Mouse (Mus musculus) testis, postnatal 14 days (tissue): ENCODE data around the gene Tbx4.
A peak's percentile ranks its signal among the peaks of the same experiment; 100 is the strongest.

Experiments
- DNase-seq: peaks from one replicate; pipeline ENCODE4 v3.0.0; 2021; ENCODE audit warnings: low spot score

The Tbx4 gene

DNA sequence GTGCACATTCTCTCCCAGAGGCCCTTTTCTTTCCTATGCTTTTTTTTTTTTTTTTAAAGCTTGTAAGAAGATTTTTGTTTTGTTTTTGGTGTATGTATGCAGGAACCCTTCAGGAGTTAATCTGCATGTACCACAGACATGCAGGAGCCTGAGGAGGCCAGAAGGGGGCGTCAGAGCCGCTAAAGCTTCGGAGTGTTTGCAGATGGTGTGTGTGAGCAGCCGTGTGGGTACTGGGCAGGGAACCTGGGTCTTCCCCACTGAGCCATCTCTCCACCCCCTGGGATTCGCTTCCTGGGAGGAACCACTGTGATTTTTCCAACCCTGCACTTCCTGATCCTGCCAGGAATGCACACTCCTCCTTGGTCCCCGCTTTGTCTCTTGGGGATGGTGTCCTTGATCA is 35.5 kb upstream of the Tbx4 start:
- no peak for DNase-seq

DNA sequence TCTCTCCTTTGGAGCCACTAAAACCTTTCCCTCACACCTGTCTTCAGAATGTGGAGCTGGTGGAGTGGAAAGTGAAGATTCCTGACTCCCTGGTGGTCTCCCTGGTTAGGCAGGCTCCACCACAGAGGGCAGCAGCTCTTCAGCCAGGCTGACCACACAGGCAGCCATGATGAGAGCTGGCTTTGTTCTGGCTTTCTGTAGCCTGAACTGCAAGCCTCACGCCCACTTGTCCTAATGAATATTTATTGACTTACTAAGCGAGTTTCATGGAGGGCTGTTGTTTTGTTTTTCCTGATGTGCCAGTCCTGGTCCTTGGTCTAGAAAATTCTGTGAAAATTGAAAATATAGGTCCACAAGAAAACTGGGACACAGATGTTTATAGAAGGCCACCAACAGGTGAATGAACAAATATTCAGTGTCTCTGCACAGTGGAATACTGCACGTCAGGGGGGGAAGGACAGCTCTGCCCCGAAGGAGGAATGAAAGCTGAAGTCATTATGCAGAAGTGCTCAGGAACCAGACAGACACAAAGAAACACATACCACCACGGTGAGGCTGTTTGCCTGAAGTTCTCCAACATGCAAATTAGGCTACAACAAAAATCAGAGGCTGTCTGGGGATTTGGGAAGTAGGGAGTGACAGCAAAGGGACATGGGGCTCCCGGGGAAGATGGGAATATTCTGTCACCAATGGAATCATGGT is 28.1 kb upstream of the Tbx4 start:
- DNase-seq: no peak

DNA sequence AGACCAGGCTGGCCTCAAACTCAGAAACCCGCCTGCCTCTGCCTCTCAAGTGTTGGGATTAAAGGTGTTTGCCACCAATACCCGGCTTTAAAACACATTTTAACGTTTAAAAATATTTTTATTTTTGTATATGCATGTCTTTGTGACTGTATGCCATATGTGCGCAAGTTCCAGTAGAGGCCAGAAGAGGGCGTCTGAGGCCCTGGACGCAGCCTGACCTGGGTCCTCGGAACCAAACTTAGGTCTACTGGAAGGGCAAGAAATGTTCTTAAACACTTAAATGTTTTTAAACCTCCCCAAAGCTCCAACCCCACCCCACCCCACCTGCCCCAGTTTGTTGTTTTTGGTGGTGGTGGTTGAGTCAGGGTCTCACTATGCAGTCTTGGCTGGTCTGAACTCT is 21.9 kb upstream of the Tbx4 start:
- DNase-seq: no peak

DNA sequence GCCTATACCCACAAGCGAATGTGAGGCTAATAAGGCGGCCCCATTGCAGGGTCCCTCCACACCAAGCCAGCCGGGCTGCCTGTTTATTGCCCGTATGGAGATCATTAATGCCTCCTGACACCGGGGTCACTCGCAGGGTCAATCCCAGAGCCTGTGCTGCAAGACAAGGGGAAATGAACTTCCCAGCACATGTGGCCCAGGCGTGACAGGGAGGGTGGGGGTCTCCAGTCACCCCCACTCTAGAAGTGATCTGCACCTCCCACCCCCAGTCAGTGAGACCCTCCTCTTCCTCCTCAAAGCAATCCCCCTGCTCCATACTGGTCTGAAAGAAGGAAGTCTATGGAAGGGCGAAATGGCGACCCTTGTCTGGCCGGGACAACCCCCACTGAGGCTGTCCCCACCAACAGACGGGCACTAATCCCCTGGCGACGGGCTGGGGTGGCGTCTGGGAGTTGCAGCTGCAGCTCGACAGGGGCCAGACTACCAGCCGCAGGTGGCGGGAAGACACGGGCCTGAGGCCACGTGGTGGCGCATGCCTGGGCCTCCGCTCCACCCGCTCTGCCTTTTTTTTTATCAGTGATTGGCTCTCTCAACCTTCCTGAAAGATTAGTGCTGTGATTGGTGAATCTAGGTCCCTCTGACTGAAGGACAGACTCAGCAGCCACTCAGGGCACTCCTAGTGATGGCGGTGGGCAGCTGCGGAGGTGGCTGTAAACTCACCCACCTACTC is 10.0 kb upstream of the Tbx4 start:
- peak; percentile 78 for DNase-seq

DNA sequence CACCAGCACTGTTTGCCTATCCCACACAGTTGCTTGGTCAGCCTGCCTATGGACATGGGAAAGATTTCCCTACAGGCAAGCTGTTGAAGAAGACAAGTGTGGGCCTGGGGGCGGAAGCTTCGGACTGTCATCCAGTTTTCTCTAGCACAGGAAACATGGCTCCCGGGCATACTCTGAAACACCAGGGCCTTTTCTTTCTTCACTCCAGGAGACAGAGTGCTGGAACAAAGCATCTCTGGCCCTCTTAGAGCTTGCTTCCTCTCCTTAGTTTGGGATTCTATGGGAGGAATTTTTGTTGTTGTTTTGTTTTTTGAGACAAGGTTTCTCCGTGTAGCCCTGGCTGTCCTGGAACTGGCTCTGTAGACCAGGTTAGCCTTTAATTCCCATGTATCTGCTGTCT is 1.7 kb upstream of the Tbx4 start:
- DNase-seq: no peak

DNA sequence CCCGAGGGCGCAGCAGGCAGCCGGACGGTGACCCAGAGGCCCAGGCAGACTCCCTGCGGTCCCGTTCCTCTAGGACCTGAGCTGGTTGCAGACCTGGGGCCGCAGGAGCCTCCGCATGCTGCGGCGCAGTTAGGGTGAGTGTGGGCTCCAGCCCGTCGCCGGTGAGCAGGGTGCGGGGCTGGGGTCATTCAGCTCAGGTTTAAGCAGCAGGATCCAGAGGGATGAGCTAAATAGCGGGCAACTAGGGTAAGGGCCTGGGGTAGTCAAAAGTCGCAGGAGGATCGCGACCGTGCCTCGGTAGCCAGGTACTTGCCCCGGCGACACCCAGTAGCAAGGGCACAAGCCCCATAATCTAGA is 185 bp downstream of the Tbx4 start:
- no peak for DNase-seq

DNA sequence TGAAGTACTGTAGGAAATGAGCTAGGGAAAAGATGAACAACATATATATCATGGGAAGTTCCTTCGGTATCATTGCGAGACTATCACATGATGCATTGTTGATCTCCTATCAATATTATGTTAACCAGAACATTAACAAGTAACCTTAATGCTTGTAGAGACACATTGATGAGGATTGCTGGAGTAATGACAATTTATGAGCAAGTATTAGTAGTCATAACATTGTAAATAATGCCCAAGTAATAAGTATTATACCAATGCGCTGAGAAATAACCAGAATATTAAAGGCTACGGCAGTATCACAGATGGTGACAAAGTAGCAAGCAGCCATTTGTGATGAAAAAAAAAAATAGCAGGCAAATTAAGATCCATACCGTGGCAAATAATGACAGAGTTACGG is 1.1 kb downstream of the Tbx4 start:
- no peak for DNase-seq

DNA sequence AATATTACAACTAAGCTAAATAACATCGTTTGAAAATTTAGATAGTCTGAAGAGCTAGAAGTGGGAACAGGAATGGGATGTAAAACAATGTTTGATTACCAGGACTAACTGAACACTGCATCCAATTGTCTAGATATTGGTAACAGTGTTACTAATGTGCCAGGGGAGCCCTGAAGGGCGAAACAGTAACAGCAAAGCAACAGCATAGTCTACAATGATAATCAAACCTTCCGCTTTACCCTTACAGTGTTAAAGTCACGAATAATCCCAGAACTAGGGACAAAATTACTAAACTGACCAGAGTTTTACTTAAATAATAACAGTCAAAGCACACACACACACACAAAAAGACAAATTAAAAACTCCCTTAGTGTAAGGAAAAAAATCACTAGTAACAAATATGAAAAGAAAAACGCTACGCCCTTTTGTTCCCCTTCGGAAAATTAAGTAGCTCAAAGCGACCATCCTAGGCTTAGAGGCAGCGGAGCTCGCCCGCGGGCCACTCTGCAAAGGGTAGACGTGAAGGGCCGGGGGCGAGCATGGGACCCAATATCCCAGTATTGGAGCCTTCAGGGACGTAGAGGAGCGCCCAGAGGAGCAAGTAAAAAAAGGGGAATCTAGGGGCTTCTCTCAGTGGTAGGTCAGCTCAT is 1.7 kb downstream of the Tbx4 start:
- no peak for DNase-seq

DNA sequence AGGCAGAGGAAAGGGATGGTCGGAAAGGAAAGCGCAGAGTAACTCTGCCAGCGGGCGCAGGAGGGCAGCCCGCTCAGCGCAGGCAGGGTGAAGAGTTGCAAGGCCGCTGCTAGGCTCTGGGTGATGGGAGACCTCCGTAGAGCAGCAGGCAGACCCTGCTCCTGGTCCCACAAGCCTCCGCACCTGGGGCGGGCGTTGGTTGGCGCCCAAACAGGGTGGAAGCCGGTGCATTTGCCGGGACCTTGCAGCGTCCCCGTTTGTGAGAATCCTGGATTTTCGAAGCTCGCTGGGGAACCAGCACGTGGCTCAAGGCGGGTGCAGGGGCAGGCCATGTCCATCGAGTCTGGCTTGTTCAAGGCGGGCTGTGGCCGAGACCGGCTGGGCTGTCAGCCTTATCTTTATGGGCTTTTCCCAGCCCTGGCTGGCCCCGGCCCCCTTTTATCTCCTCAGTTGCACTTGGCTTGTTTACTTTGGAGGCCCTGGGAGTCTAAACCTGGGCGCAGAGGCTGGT is 2.3 kb downstream of the Tbx4 start:
- peak; percentile 13 for DNase-seq

DNA sequence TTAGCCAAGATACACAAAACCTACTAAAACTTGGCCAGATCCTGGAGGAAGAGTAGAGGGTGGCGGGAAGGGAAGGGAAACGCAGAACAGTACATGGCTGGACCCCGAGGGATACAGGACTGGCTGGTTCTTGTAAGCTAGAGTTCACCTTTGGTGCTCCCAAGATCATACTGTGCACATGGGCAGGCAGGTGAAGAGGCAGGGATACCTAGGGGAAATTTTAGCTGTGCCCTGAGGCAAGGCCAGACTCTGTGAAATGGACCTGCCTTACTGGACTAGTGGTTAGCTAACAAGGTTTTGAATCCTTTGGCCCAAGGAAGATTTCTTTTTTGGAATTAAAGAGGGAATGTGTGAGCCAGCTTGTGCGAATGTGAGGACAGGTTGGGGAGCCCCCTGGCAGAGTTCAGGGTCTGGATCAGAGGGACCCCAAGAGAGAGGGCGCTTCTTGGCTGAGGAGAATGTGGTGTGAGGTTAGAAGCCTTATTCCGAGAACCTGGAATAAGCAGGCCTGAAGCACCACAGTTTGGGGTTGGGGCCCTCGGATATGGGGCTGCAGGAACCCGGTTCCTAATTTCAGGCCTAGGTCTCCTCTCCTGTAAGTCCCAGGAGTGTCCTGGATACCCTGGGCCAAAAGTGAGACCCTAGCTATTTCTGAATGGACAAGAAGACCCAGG is 3.0 kb downstream of the Tbx4 start:
- no peak for DNase-seq

DNA sequence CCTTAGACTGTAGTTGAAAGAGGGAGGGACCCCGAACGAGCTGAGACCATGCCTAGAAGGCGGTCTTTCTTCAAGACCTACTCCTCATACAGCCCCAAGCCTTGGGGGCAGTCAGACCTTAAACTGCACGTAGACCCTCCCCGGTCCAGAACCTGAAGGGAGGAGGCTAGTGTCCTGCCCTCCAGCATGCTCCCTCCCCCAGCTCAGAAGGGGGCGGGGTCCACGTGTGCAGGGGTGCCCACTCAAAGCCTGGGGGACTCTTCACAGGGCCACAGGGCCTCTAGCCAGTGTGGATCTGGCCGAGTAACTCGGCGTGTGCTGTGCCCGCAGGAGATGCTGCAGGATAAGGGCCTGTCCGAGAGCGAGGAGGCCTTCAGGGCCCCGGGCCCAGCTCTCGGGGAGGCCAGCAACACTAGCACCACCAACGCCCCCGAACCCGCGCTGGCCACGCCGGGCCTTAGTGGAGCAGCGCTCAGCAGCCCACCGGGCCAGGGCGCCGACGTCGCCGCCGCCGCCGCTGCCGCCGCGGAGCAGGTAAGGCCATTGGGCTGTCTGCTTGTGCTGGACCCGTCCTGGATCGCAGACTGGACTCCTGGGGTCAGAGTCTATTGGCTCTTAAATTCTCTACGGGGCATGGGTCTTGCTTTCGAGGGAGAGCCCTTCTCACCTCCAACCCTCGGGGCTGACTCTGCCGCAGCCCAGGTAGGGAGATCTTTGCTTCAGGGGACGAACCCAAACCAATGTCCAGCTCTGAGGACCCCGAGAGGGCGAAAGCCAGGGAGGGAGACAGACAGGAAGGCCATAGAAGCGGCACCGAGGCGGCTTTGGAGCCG is 3.7 kb downstream of the Tbx4 start:
- no peak for DNase-seq

DNA sequence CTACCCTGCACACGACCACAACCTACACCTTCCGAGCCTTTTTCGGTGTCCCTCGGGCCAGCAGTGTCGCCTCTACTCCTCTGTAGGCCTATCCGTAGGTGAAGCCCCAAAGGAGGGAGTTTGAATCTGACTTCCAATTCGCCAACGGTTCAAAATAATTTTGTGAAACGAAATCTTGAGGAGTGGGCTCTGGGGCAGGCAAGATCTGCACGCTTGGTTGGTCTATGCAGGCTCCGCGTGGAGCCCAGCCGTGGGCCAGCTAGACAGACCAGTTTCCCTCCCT is 4.3 kb downstream of the Tbx4 start:
- DNase-seq: no peak

DNA sequence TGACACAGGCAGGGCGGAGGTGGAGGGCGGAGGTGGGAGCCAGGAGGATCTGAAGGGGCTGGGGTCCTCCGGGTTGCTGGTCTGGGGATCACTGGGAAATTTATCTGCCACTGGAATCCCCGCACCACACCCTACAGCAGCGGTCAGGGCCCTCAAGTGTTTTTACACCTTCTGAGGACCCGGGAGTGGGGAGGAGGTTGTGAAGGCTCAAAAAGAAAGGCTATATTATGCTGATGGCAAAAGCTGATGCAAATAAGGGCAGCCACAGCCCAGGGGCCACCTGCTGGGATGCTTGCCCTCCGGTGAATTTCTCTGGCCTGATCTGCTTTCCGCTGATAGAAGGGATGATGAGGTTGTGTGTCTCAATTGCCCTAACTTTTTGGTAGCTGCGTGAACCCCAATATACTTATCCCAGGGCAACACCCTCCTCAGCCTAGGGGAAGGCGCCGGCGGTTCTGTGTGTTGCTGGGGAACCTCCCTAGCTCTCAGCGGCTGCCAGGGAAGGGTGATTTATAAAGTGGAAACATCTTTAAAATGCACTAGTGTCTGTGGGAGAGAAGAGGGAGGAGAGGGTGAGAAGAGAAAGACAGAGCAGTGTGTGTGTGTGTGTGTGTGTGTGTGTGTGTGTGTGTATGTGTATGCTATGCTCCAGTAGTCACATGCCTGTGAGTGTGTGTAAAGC is 4.9 kb downstream of the Tbx4 start:
- no peak for DNase-seq

DNA sequence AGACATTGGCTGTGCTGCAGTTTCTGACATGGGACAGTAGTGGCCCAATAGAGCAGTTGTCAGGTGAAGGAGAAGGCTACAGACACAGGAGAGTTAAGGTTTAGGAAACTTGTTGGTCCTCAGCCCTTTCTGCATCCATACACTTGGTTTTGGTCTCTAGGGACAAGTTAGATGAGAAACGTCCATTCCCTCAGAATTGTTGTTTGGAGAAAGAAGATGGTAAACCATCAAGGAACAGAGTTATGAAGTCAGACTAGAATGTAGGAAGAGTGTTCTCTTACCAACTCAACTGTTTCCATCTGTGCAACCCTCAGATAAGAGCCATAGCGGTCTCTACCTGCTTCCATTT is 5.4 kb downstream of the Tbx4 start:
- DNase-seq: no peak

DNA sequence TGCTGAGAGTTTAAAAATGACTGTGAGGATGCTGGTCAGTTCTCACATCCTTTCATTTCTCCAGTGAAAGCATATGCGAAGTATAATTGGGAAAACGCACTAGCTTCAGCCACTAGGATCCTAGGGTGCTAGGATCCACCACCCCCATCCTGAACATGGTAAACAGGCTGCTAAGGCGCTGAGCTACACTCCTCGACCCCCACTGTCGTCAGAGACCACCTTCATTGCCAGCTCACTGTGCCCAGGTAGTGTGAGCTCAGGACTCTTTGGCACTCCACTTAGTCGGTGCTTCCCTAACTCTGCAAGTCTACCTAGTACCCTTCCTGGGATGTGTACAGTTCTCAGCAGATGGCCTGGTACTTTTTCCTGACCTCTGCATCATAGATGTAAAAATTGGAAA is 6.5 kb downstream of the Tbx4 start:
- DNase-seq: no peak

DNA sequence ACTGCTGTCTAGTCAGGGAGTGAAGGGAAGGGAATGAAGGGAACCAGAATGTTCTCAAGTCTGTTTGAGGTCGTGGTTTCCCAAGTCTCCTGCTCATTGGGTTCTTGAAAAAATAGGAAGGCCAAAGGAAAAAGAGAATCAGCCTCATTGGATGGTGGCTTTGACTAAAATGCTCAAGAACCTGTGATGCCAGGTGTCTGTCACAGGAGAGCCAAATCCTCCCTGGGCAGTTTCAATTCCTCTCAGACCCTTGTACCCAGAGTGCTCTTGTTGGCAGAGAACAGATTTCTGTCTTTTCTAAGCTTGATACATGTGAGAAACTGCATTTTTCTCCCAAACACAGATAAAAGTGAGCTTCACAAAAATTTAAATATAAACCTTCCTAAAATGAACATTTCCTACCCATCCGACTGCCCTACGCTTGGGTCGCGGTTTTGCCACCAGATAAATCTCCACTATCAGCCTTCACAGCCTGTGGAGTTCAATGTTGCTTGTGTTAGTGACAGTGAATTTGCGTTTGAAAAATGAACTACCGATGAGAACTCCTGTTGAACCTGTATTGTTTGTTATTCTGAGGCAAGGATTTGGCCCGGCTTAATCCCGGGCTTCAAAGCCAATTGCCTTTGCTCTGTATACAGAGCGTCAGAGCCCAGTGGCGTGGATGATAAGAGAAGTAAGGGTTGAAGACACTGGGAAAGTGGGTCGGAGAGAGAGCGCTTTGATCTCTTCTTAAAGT is 7.3 kb downstream of the Tbx4 start:
- no peak for DNase-seq

DNA sequence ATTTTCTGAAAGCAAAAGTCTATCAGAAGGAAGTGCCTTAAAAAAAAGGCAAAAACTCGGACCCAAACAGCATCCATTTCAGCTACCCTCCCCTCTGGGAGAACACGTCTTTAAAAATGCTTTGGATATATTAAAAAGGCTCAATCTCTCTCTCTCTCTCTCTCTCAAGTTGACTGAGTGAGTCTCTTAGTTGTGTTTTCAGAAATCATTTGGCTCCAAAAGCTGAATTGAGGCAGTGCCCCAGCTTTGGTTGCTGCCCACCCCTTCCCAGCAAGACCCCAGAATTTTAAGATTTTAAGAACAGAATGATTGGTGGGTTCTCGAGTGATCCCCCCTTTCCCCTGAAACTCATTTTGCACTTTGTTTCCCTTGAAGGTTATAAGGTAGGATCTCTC is 7.9 kb downstream of the Tbx4 start:
- DNase-seq: no peak

DNA sequence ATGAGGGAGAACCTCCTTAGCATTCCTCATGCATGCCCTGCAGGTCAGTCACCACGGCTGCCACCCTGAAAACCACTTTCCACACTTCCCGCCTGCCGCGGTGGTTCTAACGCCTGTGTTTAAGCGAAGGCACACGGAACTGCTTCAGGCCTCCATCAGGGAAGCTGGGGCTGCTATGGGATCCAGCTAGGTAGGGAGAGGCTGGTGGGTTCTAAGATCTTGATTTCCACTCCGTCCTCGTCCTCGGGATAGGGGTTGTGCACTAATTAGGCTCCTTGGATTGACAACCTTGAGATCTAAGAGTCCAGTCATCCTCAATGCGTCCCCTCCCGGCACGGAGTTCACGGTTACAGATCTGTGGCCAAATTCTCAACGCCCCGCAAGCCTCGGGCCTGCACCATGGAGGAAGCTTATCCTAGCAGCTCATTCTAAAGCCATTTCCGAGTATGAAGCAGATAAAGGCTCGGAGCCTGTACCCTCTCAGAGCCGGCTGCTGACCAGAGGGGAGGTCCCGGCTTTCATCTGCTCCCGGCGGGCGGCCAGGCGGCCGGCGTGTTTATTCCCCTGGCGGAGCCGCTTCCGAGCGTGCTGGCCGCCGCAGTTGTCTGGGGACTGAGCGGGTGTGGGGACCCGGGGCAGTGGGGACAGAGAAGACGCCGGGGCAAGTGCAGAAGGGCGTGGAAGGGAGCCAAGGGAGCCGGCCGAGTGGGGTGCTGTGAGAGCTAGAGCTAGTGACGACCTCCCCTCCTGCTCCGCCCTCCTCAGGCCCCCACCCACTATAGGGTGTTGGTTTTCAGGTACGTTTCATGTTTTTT is 8.7 kb downstream of the Tbx4 start:
- no peak for DNase-seq

DNA sequence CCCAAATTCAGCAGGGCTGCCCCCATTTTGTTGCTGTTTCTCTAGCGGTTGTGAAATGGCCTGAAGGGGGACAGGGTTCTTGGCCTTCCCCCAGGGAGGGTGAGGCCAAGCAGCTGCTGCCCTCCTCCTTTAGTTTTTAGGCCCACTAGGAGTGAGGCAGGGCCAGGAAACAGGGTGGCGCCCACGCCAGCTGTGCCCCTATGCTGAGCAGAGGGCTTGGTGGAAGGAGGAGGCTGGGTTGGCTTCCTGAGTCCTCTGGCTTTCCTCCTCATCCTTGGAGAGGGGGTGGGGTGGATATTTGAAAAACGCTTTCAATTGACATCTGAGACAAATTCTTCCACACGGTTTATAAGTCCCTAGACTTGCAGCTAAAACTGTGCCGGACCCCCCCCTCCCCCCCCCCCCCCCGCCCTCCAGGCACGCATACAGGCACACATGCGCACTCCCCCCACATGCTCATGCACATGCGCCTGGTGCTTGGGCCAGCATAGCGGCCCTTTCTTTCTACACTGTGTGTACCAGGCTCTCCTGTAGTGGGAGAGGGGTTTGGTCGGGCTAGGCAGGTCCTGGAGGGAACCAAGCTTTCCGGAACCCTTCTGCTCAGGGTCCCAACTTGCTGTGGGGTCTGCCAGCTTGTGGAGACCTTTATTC is 10.2 kb downstream of the Tbx4 start:
- no peak for DNase-seq

DNA sequence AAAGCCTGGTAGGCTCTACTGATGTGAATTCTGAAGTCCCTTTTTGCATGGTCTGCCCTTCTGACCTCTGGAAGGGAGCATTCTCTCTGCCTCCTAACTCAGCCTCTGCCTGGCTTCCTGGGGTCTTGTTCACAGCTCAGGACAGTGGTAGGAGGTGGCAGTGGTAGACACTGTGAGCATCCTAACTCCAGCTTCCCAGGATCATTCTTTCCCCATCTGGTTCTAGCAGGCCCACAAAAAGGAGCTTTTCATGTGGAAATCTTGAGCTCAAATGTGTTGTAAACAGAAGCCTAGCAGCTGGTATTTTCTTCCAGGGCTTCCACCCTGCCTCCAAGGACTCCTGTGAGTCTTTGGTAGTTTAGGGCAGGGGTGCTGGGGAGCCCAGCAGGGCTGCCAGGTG is 14.1 kb downstream of the Tbx4 start:
- no peak for DNase-seq
